Mouse (Mus musculus): ENCODE results near the gene Gtpbp8. TPM values are rescaled to one million over a fixed set of nuclear protein-coding genes. Genes with fewer than 3 reads are reported as not detected.
A peak's percentile ranks its signal among the peaks of the same experiment; 100 is the strongest.

The Gtpbp8 gene
- polyA plus RNA-seq, 1 experiment from 2014 or later, result 29.7 TPM

DNA sequence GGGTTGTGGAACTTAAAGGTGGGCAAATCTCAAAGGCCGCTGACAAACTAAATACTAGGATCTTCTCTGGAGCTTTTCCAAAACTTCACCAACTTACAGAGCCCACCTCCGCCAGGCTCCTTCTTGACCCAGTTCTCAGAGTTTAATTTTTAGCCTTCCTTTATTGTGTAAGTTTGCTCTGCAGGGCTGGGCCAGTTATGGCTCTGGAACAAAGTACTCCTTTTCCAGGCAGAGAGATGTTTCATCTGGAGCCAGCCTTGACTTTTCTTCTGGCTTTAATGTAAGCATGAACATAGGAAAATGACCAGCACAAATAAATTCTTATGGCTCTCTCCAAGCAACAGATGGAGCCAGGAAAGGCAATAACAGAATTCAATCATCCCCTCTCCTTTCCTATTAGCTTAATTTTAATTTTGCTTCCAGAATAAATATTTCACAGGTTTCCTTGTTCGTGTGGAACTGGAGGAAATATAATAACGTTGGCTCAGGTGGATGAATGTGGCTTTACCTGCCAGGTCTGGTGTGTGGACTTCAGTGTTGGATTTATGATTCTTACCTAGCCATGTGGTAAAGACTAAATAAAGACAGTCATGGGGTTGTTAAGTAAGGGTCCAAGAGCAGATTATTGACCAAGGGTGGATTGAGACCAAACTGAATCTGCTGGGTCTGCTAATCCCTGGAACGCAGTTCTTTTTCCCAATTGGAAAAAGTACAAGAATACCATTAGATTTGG lies 48.5 kb downstream of the Gtpbp8 start:
- no peak for ATAC-seq (ENCODE audit: insufficient number of reproducible peaks, insufficient read depth, low FRiP score, low TSS enrichment, low read depth)
- H3K9ac ChIP-seq, result no peak overlapping the region
- H3K4me3 ChIP-seq, result no peak overlapping the region
- WGBS, result 85% methylated on average over 5 of the region's 5 CpGs
- no peak overlapping the region for H3K27ac ChIP-seq
- no peak overlapping the region for H3K4me2 ChIP-seq
- H3K36me3 ChIP-seq, result no peaks in the 10 kb centered on the region
- H3K9me3 ChIP-seq, result no peaks in the 10 kb centered on the region
- H3K4me1 ChIP-seq, result peaks cover 11% of the 10 kb centered on the region
- H3K27me3 ChIP-seq, result no peaks in the 10 kb centered on the region

- H3K9ac ChIP-seq, result no peak overlapping the region
- no peaks in the 10 kb centered on the region for H3K27me3 ChIP-seq
- no peak overlapping the region for H3K4me2 ChIP-seq
- no peak for ATAC-seq (ENCODE audit: insufficient number of reproducible peaks, insufficient read depth, low FRiP score, low TSS enrichment, low read depth)
- peak overlapping the region; percentile 63; the same call in 1 of the 2 replicates for H3K27ac ChIP-seq
- no peak overlapping the region for H3K4me3 ChIP-seq
- no peaks in the 10 kb centered on the region for H3K9me3 ChIP-seq
- peaks cover 17% of the 10 kb centered on the region for H3K4me1 ChIP-seq
- H3K36me3 ChIP-seq, result no peaks in the 10 kb centered on the region
- 24% methylated on average over 12 of the region's 12 CpGs for WGBS
Measured at GRCm38 (mm10) chr16:44695859-44696620, 50.1 kb downstream of the Gtpbp8 start.

- Histone ChIP-seq H3K9ac (no peak overlapping the region), H3K27ac (peak overlapping the region; percentile 63; the same call in 1 of the 2 replicates), H3K4me1 (peaks cover 18% of the 10 kb centered on the region), H3K4me2 (no peak overlapping the region), H3K9me3 (no peaks in the 10 kb centered on the region), H3K4me3 (no peak overlapping the region), H3K36me3 (no peaks in the 10 kb centered on the region), H3K27me3 (no peaks in the 10 kb centered on the region)
- WGBS, result 73% methylated on average over 8 of the region's 8 CpGs
- no peak for ATAC-seq (ENCODE audit: insufficient number of reproducible peaks, insufficient read depth, low FRiP score, low TSS enrichment, low read depth)
Measured at GRCm38 (mm10) chr16:44695214-44695858, 50.8 kb downstream of the Gtpbp8 start.

DNA sequence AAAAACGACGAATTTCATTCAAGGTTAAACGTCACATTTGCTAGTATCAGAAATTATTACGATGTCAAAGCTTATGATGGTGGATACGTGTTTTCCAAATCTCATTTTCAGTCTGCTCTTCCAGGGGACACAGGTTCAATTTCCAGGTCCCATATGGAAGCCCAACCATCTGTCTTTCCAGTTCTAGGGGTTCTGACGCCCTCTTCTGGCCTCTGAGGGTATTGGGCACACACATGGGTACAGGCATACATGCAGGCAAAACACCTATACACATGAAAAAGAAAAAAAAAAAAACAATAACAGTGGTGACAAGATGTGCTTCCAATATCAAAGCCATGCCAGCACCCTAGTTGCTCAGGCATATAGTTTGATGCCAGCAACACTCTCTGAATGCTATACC lies 52.5 kb downstream of the Gtpbp8 start:
- 65% methylated on average over 6 of the region's 6 CpGs for WGBS
- no peak overlapping the region for H3K9ac ChIP-seq
- no peaks in the 10 kb centered on the region for H3K36me3 ChIP-seq
- no peak overlapping the region for H3K4me3 ChIP-seq
- H3K4me2 ChIP-seq, result no peak overlapping the region
- ATAC-seq (ENCODE audit: insufficient number of reproducible peaks, insufficient read depth, low FRiP score, low TSS enrichment, low read depth), result no peak
- H3K27me3 ChIP-seq, result no peaks in the 10 kb centered on the region
- no peaks in the 10 kb centered on the region for H3K9me3 ChIP-seq
- no peak overlapping the region for H3K27ac ChIP-seq
- H3K4me1 ChIP-seq, result peaks cover 21% of the 10 kb centered on the region

GRCm38 (mm10) chr16:44692541-44692940 lies 53.6 kb downstream of the Gtpbp8 start:
- Histone ChIP-seq H3K9me3 (no peaks in the 10 kb centered on the region), H3K36me3 (no peaks in the 10 kb centered on the region), H3K27ac (no peak overlapping the region), H3K9ac (no peak overlapping the region), H3K4me3 (no peak overlapping the region), H3K27me3 (no peaks in the 10 kb centered on the region), H3K4me2 (no peak overlapping the region), H3K4me1 (peaks cover 32% of the 10 kb centered on the region)
- 96% methylated on average over 1 of the region's 1 CpGs for WGBS
- no peak for ATAC-seq (ENCODE audit: insufficient number of reproducible peaks, insufficient read depth, low FRiP score, low TSS enrichment, low read depth)

- no peak for ATAC-seq (ENCODE audit: insufficient number of reproducible peaks, insufficient read depth, low FRiP score, low TSS enrichment, low read depth)
- Histone ChIP-seq H3K9ac (no peak overlapping the region), H3K9me3 (no peaks in the 10 kb centered on the region), H3K36me3 (no peaks in the 10 kb centered on the region), H3K27ac (peak overlapping the region; percentile 19; the same call in 1 of the 2 replicates), H3K4me3 (no peak overlapping the region), H3K27me3 (no peaks in the 10 kb centered on the region), H3K4me2 (no peak overlapping the region), H3K4me1 (peaks cover 41% of the 10 kb centered on the region)
- 56% methylated on average over 17 of the region's 17 CpGs for WGBS
Measured at GRCm38 (mm10) chr16:44691561-44692141, 54.5 kb downstream of the Gtpbp8 start.

GRCm38 (mm10) chr16:44691066-44691465 lies 55.1 kb downstream of the Gtpbp8 start:
- H3K27me3 ChIP-seq, result no peaks in the 10 kb centered on the region
- no peak overlapping the region for H3K27ac ChIP-seq
- no peak overlapping the region for H3K4me2 ChIP-seq
- H3K4me1 ChIP-seq, result peaks cover 38% of the 10 kb centered on the region
- H3K9me3 ChIP-seq, result no peaks in the 10 kb centered on the region
- H3K4me3 ChIP-seq, result no peak overlapping the region
- ATAC-seq (ENCODE audit: insufficient number of reproducible peaks, insufficient read depth, low FRiP score, low TSS enrichment, low read depth), result no peak
- no peak overlapping the region for H3K9ac ChIP-seq
- H3K36me3 ChIP-seq, result no peaks in the 10 kb centered on the region
- 76% methylated on average over 2 of the region's 2 CpGs for WGBS

- Histone ChIP-seq H3K9me3 (no peaks in the 10 kb centered on the region), H3K4me3 (no peak overlapping the region), H3K4me2 (no peak overlapping the region), H3K36me3 (no peaks in the 10 kb centered on the region), H3K9ac (no peak overlapping the region), H3K27ac (no peak overlapping the region), H3K27me3 (no peaks in the 10 kb centered on the region), H3K4me1 (peaks cover 36% of the 10 kb centered on the region)
- ATAC-seq (ENCODE audit: insufficient number of reproducible peaks, insufficient read depth, low FRiP score, low TSS enrichment, low read depth), result no peak
- WGBS, result 81% methylated on average over 2 of the region's 2 CpGs
Measured at GRCm38 (mm10) chr16:44690501-44690900, 55.7 kb downstream of the Gtpbp8 start.

GRCm38 (mm10) chr16:44688507-44688906 lies 57.7 kb downstream of the Gtpbp8 start:
- Histone ChIP-seq H3K4me3 (no peak overlapping the region), H3K9ac (no peak overlapping the region), H3K4me2 (peak overlapping the region; percentile 50), H3K27me3 (no peaks in the 10 kb centered on the region), H3K4me1 (peaks cover 48% of the 10 kb centered on the region), H3K27ac (peak overlapping the region; percentile 93), H3K9me3 (no peaks in the 10 kb centered on the region), H3K36me3 (no peaks in the 10 kb centered on the region)
- 5% methylated on average over 4 of the region's 4 CpGs for WGBS
- ATAC-seq (ENCODE audit: insufficient number of reproducible peaks, insufficient read depth, low FRiP score, low TSS enrichment, low read depth), result no peak

DNA sequence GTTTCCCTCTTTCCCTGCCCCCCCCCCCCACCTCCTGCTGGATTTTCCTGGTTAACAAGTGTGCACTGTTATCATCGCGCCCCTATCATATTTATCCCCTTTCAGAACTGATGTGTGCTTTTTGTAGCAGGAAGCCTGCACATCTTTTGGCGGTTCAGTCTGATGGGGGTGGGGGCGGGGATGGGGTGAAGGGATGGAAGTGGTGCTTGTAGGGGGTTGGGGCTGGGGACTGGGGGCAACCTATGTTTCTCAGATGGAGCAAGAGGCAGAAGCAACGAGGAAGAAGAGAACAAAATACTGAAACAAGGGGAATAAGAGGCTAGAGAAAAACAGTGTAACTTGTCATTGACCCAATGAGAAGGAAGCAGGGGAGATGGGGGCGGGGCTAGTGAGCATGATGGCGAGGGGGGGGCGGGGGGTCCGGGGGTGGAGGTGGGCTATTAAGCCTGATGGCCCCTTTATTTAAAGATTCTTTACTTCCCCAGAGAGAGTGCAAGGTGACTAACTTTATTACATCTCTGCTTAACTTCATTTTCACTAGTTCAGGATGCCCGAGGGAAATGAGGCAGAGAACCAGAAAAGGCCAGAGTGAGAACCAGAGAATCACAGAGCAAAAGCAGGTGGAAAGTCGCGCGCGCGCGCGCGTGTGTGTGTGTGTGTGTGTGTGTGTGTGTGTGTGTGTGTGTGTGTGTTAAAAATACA lies 58.3 kb downstream of the Gtpbp8 start:
- peak; percentile 87 for ATAC-seq (ENCODE audit: insufficient number of reproducible peaks, insufficient read depth, low FRiP score, low TSS enrichment, low read depth)
- Histone ChIP-seq H3K36me3 (no peaks in the 10 kb centered on the region), H3K9ac (peak overlapping the region; percentile 52), H3K9me3 (no peaks in the 10 kb centered on the region), H3K4me2 (peak overlapping the region; percentile 50), H3K4me1 (peaks cover 48% of the 10 kb centered on the region), H3K27me3 (no peaks in the 10 kb centered on the region), H3K4me3 (peak overlapping the region; percentile 16), H3K27ac (peak overlapping the region; percentile 93)
- WGBS, result 5% methylated on average over 17 of the region's 18 CpGs

Data from embryonic facial prominence, embryonic 13.5 days (tissue).